Mouse (Mus musculus): ENCODE measurements around the gene Zfp74. TPM values are rescaled to one million over a fixed set of nuclear protein-coding genes. Genes with fewer than 3 reads are reported as not detected.
A peak's percentile ranks its signal among the peaks of the same experiment; 100 is the strongest.

The Zfp74 gene
- polyA plus RNA-seq (2015; fragmentation: Nextera tagmentation; extraction: Ambion mirVana): 14.9 and 16.0 TPM in 2 replicates

- Histone ChIP-seq H3K9me3 (no peaks in the 10 kb centered on the region), H3K9ac (peak within 1 kb of the TSS; percentile 87), H3K27me3 (no peaks in the 10 kb centered on the region), H3K4me2 (peak within 1 kb of the TSS; percentile 63), H3K36me3 (peaks cover 22% of the 10 kb centered on the region), H3K4me1 (0 out of 2 replicates have a peak, but pooled peaks cover 3% of the 10 kb centered on the region), H3K27ac (peak within 1 kb of the TSS; percentile 95), H3K4me3 (peak within 1 kb of the TSS; percentile 70)
- WGBS: under 1% methylated on average over 52 of the region's 52 CpGs
- peak; percentile 82 for ATAC-seq (ENCODE audit: insufficient number of reproducible peaks, insufficient read depth, low FRiP score, low TSS enrichment, low read depth)
These were observed at the start of gene Zfp74 for GRCm38 (mm10) chr7:29953513-29954401. Gene Zfp74 (minus strand): TSS chr7:29954089.

- no peak overlapping the region for H3K27ac ChIP-seq
- no peak overlapping the region for H3K4me2 ChIP-seq
- no peaks in the 10 kb centered on the region for H3K4me1 ChIP-seq
- no peak overlapping the region for H3K4me3 ChIP-seq
- peaks cover 72% of the 10 kb centered on the region for H3K36me3 ChIP-seq
- no peak overlapping the region for H3K9ac ChIP-seq
- H3K9me3 ChIP-seq: no peaks in the 10 kb centered on the region
- 88% methylated on average over 5 of the region's 5 CpGs for WGBS
- no peak for ATAC-seq (ENCODE audit: insufficient number of reproducible peaks, insufficient read depth, low FRiP score, low TSS enrichment, low read depth)
- H3K27me3 ChIP-seq: no peaks in the 10 kb centered on the region
These were observed 46.7 kb upstream of the Zfp74 start for GRCm38 (mm10) chr7:30000601-30001000.

- no peaks in the 10 kb centered on the region for H3K4me1 ChIP-seq
- no peaks in the 10 kb centered on the region for H3K27me3 ChIP-seq
- no peak overlapping the region for H3K9ac ChIP-seq
- H3K4me2 ChIP-seq: no peak overlapping the region
- 93% methylated on average over 8 of the region's 8 CpGs for WGBS
- no peak overlapping the region for H3K27ac ChIP-seq
- peaks cover 92% of the 10 kb centered on the region for H3K36me3 ChIP-seq
- H3K9me3 ChIP-seq: peaks cover 5% of the 10 kb centered on the region; the same call in 1 of the 2 replicates
- H3K4me3 ChIP-seq: no peak overlapping the region
- ATAC-seq (ENCODE audit: insufficient number of reproducible peaks, insufficient read depth, low FRiP score, low TSS enrichment, low read depth): no peak
These were observed 41.2 kb upstream of the Zfp74 start for GRCm38 (mm10) chr7:29995134-29995533.

GRCm38 (mm10) chr7:29993340-29993739, 39.5 kb upstream of the Zfp74 start:
- Histone ChIP-seq H3K36me3 (peaks cover 85% of the 10 kb centered on the region), H3K9ac (no peak overlapping the region), H3K27me3 (no peaks in the 10 kb centered on the region), H3K4me1 (no peaks in the 10 kb centered on the region), H3K4me2 (no peak overlapping the region), H3K9me3 (peaks cover 5% of the 10 kb centered on the region; the same call in 1 of the 2 replicates), H3K4me3 (no peak overlapping the region), H3K27ac (no peak overlapping the region)
- WGBS: 96% methylated on average over 9 of the region's 9 CpGs
- ATAC-seq (ENCODE audit: insufficient number of reproducible peaks, insufficient read depth, low FRiP score, low TSS enrichment, low read depth): no peak

- Histone ChIP-seq H3K9me3 (peaks cover 5% of the 10 kb centered on the region; the same call in 1 of the 2 replicates), H3K36me3 (peaks cover 84% of the 10 kb centered on the region), H3K4me3 (no peak overlapping the region), H3K4me1 (no peaks in the 10 kb centered on the region), H3K27ac (no peak overlapping the region), H3K9ac (no peak overlapping the region), H3K4me2 (no peak overlapping the region), H3K27me3 (no peaks in the 10 kb centered on the region)
- 94% methylated on average over 8 of the region's 8 CpGs for WGBS
- ATAC-seq (ENCODE audit: insufficient number of reproducible peaks, insufficient read depth, low FRiP score, low TSS enrichment, low read depth): no peak
These were observed 38.8 kb upstream of the Zfp74 start for GRCm38 (mm10) chr7:29992698-29993097.

- Histone ChIP-seq H3K36me3 (peaks cover 65% of the 10 kb centered on the region), H3K9ac (no peak overlapping the region), H3K4me2 (no peak overlapping the region), H3K27me3 (no peaks in the 10 kb centered on the region), H3K27ac (no peak overlapping the region), H3K4me3 (no peak overlapping the region), H3K9me3 (no peaks in the 10 kb centered on the region), H3K4me1 (peaks cover 11% of the 10 kb centered on the region; the same call in 1 of the 2 replicates)
- ATAC-seq (ENCODE audit: insufficient number of reproducible peaks, insufficient read depth, low FRiP score, low TSS enrichment, low read depth): no peak
- 87% methylated on average over 11 of the region's 11 CpGs for WGBS
These were observed 35.1 kb upstream of the Zfp74 start for GRCm38 (mm10) chr7:29989031-29989430.

GRCm38 (mm10) chr7:29987551-29987950, 33.7 kb upstream of the Zfp74 start:
- Histone ChIP-seq H3K9me3 (no peaks in the 10 kb centered on the region), H3K4me3 (no peak overlapping the region), H3K27ac (no peak overlapping the region), H3K27me3 (no peaks in the 10 kb centered on the region), H3K4me2 (no peak overlapping the region), H3K4me1 (peaks cover 18% of the 10 kb centered on the region), H3K36me3 (peaks cover 53% of the 10 kb centered on the region), H3K9ac (no peak overlapping the region)
- 90% methylated on average over 5 of the region's 5 CpGs for WGBS
- ATAC-seq (ENCODE audit: insufficient number of reproducible peaks, insufficient read depth, low FRiP score, low TSS enrichment, low read depth): no peak

GRCm38 (mm10) chr7:29986101-29986500, 32.2 kb upstream of the Zfp74 start:
- no peak overlapping the region for H3K9ac ChIP-seq
- no peak overlapping the region for H3K4me3 ChIP-seq
- no peaks in the 10 kb centered on the region for H3K9me3 ChIP-seq
- H3K4me1 ChIP-seq: peaks cover 25% of the 10 kb centered on the region
- no peaks in the 10 kb centered on the region for H3K27me3 ChIP-seq
- H3K4me2 ChIP-seq: no peak overlapping the region
- H3K27ac ChIP-seq: no peak overlapping the region
- ATAC-seq (ENCODE audit: insufficient number of reproducible peaks, insufficient read depth, low FRiP score, low TSS enrichment, low read depth): no peak
- peaks cover 41% of the 10 kb centered on the region for H3K36me3 ChIP-seq
- 85% methylated on average over 8 of the region's 8 CpGs for WGBS

- H3K27ac ChIP-seq: peak within 1 kb of the TSS; percentile 96
- under 1% methylated on average over 62 of the region's 62 CpGs for WGBS
- ATAC-seq (ENCODE audit: insufficient number of reproducible peaks, insufficient read depth, low FRiP score, low TSS enrichment, low read depth): peak; percentile 79
These were observed 29.9 kb upstream of the Zfp74 start, which contains the start of gene Zfp568 for GRCm38 (mm10) chr7:29983690-29984380. Gene Zfp568 (plus strand): TSS chr7:29983955.

GRCm38 (mm10) chr7:29983340-29983689, 29.4 kb upstream of the Zfp74 start:
- peak overlapping the region; percentile 67 for H3K4me2 ChIP-seq
- no peaks in the 10 kb centered on the region for H3K9me3 ChIP-seq
- H3K9ac ChIP-seq: peak overlapping the region; percentile 88
- peaks cover 25% of the 10 kb centered on the region for H3K4me1 ChIP-seq
- under 1% methylated on average over 8 of the region's 8 CpGs for WGBS
- H3K4me3 ChIP-seq: peak overlapping the region; percentile 90
- H3K27me3 ChIP-seq: no peaks in the 10 kb centered on the region
- ATAC-seq (ENCODE audit: insufficient number of reproducible peaks, insufficient read depth, low FRiP score, low TSS enrichment, low read depth): no peak; the same call in none of the 2 replicates
- peak overlapping the region; percentile 96 for H3K27ac ChIP-seq
- peaks cover 21% of the 10 kb centered on the region for H3K36me3 ChIP-seq

More at GRCm38 (mm10) chr7:29983690-29984380, 29.9 kb upstream of the Zfp74 start, which contains the start of gene Zfp568:
- Histone ChIP-seq H3K9ac (peak within 1 kb of the TSS; percentile 88), H3K4me1 (peaks cover 25% of the 10 kb centered on the region), H3K36me3 (peaks cover 24% of the 10 kb centered on the region), H3K9me3 (no peaks in the 10 kb centered on the region), H3K27me3 (no peaks in the 10 kb centered on the region), H3K4me3 (peak within 1 kb of the TSS; percentile 90), H3K4me2 (peak within 1 kb of the TSS; percentile 67)

- 20% methylated on average over 6 of the region's 6 CpGs for WGBS
- no peak for ATAC-seq (ENCODE audit: insufficient number of reproducible peaks, insufficient read depth, low FRiP score, low TSS enrichment, low read depth)
- Histone ChIP-seq H3K9me3 (no peaks in the 10 kb centered on the region), H3K27ac (peak overlapping the region; percentile 96), H3K4me2 (peak overlapping the region; percentile 67), H3K27me3 (no peaks in the 10 kb centered on the region), H3K9ac (peak overlapping the region; percentile 88), H3K4me3 (peak overlapping the region; percentile 90), H3K36me3 (peaks cover 18% of the 10 kb centered on the region), H3K4me1 (peaks cover 25% of the 10 kb centered on the region)
These were observed 29.0 kb upstream of the Zfp74 start for GRCm38 (mm10) chr7:29982931-29983330.

Measured in embryonic facial prominence, embryonic 13.5 days (tissue).